Mouse (Mus musculus) heart, embryonic 11.5 days (tissue): ENCODE measurements at regions not wholly inside any gene's neighbourhood (a gene's known extent, or its start where the extent isn't known, plus 50 kb on each side); places are given as distances from the start of the nearest gene placed in this dataset.

Source experiments
- ATAC-seq: fragments of 200-750 bp; cut with Nextera tagmentation; replicated peaks from 2 replicates; pipeline ENCODE4 v1.8.0; 2017; ENCODE audit warnings: moderate library complexity; ENCODE audit not compliant: insufficient number of reproducible peaks, low FRiP score, low TSS enrichment
- H3K27ac ChIP-seq: fragments of 300-500 bp; sonication (generic); 2 replicates; pipeline ENCODE4 v1.5.1; 2014; ENCODE audit warnings: mild to moderate bottlenecking, low read depth, low read length
- H3K27me3 ChIP-seq: fragments of 300-500 bp; sonication (generic); 2 replicates; pipeline ENCODE4 v1.6.1; 2014; ENCODE audit warnings: mild to moderate bottlenecking, low read length, mixed read lengths; ENCODE audit not compliant: control insufficient read depth, insufficient read depth
- H3K36me3 ChIP-seq: fragments of 300-500 bp; sonication (generic); 2 replicates; pipeline ENCODE4 v1.6.1; 2014; ENCODE audit warnings: mild to moderate bottlenecking, low read length, moderate library complexity, mixed read lengths; ENCODE audit not compliant: control insufficient read depth, insufficient read depth
- H3K4me1 ChIP-seq: fragments of 300-500 bp; sonication (generic); 2 replicates; pipeline ENCODE4 v1.6.1; 2014; ENCODE audit warnings: low read length; ENCODE audit not compliant: control insufficient read depth, insufficient read depth
- H3K4me2 ChIP-seq: fragments of 300-500 bp; sonication (generic); 2 replicates; pipeline ENCODE4 v1.6.1; 2014; ENCODE audit warnings: mild to moderate bottlenecking, moderate library complexity
- H3K4me3 ChIP-seq: fragments of 300-500 bp; sonication (generic); 2 replicates; pipeline ENCODE4 v1.5.1; 2014; ENCODE audit warnings: low read depth, low read length
- H3K9ac ChIP-seq: fragments of 300-500 bp; sonication (generic); 2 replicates; pipeline ENCODE4 v1.6.1; 2014; ENCODE audit warnings: mild to moderate bottlenecking, low read depth, low read length, moderate library complexity
- H3K9me3 ChIP-seq: fragments of 300-500 bp; sonication (generic); replicated peaks from 2 replicates; pipeline ENCODE4 v1.6.1; 2016; ENCODE audit warnings: low read length; ENCODE audit not compliant: control insufficient read depth
- WGBS: fragments of 180-500 bp; shearing (Covaris S2); extraction: QIAGEN DNeasy Blood & Tissue Kit; methylation state at CpG from one replicate; pipeline ENCODE4 v1.1.7; 2014; ENCODE audit not compliant: insufficient replicate concordance; 5-methylcytosine and 5-hydroxymethylcytosine counted together

DNA sequence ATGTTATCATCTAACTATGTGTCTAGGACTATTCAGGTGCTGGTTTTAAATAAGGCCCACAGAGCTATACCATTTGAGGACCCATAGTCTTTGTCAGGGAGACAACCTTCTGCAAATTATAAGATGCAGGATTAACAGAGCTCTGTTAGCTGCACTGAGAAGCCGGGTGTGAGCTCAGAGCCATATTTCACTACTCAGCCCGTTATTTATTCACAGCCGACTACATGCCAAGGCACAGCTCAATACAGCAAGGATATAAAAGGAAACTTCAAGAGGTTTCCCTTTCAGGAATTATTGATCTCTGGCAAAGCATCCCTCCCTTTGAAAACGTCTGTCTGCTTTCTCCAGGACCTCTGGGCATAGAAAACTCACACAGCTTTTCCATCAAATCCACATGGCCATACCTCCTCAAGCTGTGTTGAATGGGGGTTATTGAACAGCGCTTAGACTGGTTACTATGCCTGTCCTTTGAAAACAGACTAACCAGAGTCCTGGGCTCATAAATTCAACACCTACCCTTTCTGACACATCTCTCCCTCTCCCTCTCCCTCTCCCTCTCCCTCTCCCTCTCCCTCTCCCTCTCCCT is 78.7 kb upstream of the Basp1 start:
- H3K4me2 ChIP-seq, result no peak overlapping the region
- H3K27ac ChIP-seq, result no peak overlapping the region
- 0 out of 2 replicates have a peak, but pooled peaks cover 3% of the 10 kb centered on the region for H3K4me1 ChIP-seq
- H3K9ac ChIP-seq, result no peak overlapping the region
- no peak overlapping the region for H3K4me3 ChIP-seq
- 62% methylated on average over 5 of the region's 5 CpGs for WGBS
- H3K9me3 ChIP-seq, result no peaks in the 10 kb centered on the region
- H3K27me3 ChIP-seq, result no peaks in the 10 kb centered on the region
- ATAC-seq, result no peak
- H3K36me3 ChIP-seq, result no peaks in the 10 kb centered on the region

DNA sequence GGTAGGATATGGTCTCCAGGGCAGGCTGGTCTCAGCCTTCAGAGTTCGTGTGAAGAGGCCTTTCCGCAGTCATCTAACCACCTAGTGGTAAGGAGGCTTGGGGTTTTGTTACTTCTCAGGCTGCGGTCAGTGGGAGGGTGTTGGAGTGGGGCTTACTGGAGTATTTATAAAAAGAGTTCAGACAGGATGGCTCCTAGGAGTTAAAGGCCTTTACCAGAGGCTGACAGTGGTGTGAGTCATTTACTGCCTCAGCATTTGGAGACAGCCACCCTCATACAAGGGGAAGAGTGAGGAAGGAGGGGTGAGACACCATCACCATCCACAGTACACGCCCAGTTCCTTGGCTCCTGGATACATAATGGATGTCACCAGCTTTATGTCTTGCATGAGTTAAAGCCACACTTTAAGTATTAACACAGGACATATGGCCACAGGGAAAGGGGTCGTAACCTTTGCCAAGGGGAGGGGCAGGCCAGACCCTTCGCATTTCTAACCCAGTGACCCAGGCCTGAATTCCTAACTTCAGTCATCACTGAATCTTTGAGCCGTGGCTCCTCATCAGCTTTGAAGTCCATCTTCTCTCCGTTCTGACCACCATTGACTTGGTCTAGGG is 81.2 kb upstream of the Basp1 start:
- no peak overlapping the region for H3K4me2 ChIP-seq
- no peaks in the 10 kb centered on the region for H3K9me3 ChIP-seq
- H3K4me1 ChIP-seq, result 0 out of 2 replicates have a peak, but pooled peaks cover 3% of the 10 kb centered on the region
- no peaks in the 10 kb centered on the region for H3K36me3 ChIP-seq
- no peak overlapping the region for H3K27ac ChIP-seq
- WGBS, result 77% methylated on average over 8 of the region's 8 CpGs
- no peak overlapping the region for H3K4me3 ChIP-seq
- ATAC-seq, result no peak
- no peaks in the 10 kb centered on the region for H3K27me3 ChIP-seq
- H3K9ac ChIP-seq, result no peak overlapping the region

DNA sequence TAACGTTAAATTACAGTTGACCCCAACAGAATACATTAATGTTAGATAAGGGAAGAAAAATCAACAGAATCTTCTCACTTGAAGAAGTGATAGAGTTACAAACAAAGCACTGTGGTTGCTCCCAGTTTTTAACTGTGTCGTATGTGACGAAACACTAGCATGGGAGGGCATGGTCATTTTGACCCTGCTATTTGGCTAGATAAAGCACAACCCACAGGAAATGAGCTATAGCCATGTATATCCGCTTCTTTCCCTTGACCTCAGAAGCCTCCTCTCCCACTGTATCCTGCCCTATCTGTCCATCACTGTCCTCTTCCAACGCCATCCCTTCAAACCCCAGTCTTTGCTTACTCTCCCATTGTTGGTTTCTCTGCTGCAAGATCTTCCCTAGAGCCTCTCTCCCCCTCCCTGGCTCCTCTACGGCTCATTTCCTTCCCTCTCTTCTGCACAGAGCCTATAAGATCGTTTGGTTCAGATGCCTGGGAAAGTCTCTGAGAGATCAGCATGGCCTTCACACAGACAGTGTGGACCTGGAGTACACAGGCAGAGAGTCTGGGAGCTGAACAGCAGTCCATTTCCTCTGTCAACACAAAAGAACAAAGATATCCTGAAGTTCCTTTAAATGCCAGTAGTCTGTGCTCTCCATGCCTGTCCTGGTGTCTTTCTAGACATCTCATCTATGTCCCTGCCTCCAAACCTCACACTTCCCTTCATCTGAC is 82.5 kb upstream of the Basp1 start:
- Histone ChIP-seq H3K4me1 (0 out of 2 replicates have a peak, but pooled peaks cover 3% of the 10 kb centered on the region), H3K4me2 (no peak overlapping the region), H3K4me3 (no peak overlapping the region), H3K9me3 (no peaks in the 10 kb centered on the region), H3K36me3 (no peaks in the 10 kb centered on the region), H3K27ac (no peak overlapping the region), H3K9ac (no peak overlapping the region), H3K27me3 (no peaks in the 10 kb centered on the region)
- no peak for ATAC-seq
- WGBS, result 46% methylated on average over 7 of the region's 7 CpGs

DNA sequence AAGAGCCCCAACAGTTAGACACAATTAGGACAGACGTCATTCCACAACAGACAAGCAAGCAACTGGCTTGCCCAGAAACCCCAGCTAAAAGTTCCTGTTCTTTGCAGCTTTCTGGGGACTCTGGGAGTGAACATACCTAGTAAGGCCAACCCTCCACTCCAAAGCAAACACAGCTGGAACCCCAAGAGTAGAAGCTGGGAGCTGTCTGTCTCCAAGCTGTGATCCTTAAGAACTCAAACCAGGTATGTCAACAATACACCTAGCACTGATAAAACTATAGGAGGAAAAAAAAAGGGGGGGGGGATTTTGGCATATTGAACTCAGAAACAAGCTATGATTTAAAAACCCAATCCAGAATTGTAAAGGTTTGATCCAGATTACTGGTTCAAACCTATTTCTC is 84.2 kb upstream of the Basp1 start:
- Histone ChIP-seq H3K9ac (no peak overlapping the region), H3K4me1 (0 out of 2 replicates have a peak, but pooled peaks cover 3% of the 10 kb centered on the region), H3K4me3 (no peak overlapping the region), H3K27me3 (no peaks in the 10 kb centered on the region), H3K9me3 (no peaks in the 10 kb centered on the region), H3K36me3 (no peaks in the 10 kb centered on the region), H3K4me2 (no peak overlapping the region), H3K27ac (no peak overlapping the region)
- 50% methylated on average over 1 of the region's 1 CpGs for WGBS
- ATAC-seq, result no peak

DNA sequence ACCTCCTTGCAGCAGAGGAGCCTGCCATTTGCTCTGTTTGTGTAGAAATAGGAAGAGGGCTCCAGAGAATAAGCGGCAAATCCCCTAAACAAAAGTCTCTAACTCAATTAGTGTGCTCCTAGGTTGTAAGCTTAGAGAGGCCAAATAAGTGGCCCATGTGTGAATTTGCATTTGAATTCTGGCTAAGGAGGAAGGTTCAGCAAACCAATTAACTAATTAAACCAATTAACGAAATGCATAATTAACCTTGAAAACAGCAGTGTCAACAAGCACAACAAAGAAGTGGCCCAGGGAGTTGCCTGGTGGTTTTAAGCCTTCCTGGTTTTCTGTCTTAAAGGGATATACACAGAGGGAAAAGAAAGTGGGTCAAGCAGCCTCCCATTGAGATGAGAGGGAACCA is 84.9 kb upstream of the Basp1 start:
- no peak overlapping the region for H3K4me2 ChIP-seq
- no peaks in the 10 kb centered on the region for H3K36me3 ChIP-seq
- H3K9me3 ChIP-seq, result no peaks in the 10 kb centered on the region
- no peak overlapping the region for H3K9ac ChIP-seq
- ATAC-seq, result no peak
- no peak overlapping the region for H3K27ac ChIP-seq
- no peak overlapping the region for H3K4me3 ChIP-seq
- no peaks in the 10 kb centered on the region for H3K27me3 ChIP-seq
- 33% methylated on average over 2 of the region's 2 CpGs for WGBS
- 0 out of 2 replicates have a peak, but pooled peaks cover 3% of the 10 kb centered on the region for H3K4me1 ChIP-seq

DNA sequence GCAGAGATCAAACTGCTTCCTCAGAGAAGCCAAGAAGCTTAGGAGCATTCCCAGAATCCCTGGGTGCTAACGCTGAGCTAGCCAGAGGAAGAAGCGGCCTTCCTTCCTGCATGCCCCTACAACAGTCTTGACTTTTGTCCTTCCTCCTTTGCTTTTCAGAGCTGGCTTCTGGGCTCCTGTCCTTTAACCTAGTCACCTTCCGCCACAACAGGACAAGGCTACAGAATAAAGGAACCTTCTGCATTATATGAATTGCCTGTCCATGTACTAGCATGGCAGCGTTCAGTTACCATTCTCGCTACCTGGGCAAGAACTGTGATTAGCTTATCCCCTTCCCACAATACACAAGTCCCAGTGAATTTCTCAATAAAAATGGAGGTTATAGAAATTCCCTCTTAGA is 88.9 kb upstream of the Basp1 start:
- H3K4me3 ChIP-seq, result no peak overlapping the region
- no peaks in the 10 kb centered on the region for H3K9me3 ChIP-seq
- H3K4me1 ChIP-seq, result no peaks in the 10 kb centered on the region
- H3K4me2 ChIP-seq, result no peak overlapping the region
- H3K9ac ChIP-seq, result no peak overlapping the region
- ATAC-seq, result no peak
- 82% methylated on average over 5 of the region's 5 CpGs for WGBS
- H3K36me3 ChIP-seq, result no peaks in the 10 kb centered on the region
- no peak overlapping the region for H3K27ac ChIP-seq
- no peaks in the 10 kb centered on the region for H3K27me3 ChIP-seq

DNA sequence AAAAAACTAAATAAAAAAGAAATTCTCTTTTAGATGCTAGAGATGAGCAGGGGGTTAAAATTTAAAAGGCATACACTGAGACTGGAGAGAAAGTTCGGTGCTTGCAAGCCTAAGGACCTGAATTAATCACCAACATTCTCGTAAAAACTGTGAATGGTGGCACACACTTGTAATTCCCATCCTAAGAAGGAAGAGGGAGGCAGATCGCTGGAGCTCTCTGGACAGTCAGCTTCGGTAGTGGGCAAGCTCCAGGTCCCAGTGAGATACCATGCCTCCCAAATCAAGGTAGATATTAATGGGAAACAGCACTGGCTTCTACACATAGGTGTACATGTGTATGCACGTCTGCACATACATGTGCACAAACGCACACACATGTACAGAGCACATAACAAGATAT is 89.5 kb upstream of the Basp1 start:
- H3K27me3 ChIP-seq, result no peaks in the 10 kb centered on the region
- no peaks in the 10 kb centered on the region for H3K36me3 ChIP-seq
- WGBS, result 60% methylated on average over 6 of the region's 6 CpGs
- no peak overlapping the region for H3K9ac ChIP-seq
- H3K4me3 ChIP-seq, result no peak overlapping the region
- H3K4me2 ChIP-seq, result no peak overlapping the region
- no peaks in the 10 kb centered on the region for H3K4me1 ChIP-seq
- no peak overlapping the region for H3K27ac ChIP-seq
- H3K9me3 ChIP-seq, result no peaks in the 10 kb centered on the region
- no peak for ATAC-seq

DNA sequence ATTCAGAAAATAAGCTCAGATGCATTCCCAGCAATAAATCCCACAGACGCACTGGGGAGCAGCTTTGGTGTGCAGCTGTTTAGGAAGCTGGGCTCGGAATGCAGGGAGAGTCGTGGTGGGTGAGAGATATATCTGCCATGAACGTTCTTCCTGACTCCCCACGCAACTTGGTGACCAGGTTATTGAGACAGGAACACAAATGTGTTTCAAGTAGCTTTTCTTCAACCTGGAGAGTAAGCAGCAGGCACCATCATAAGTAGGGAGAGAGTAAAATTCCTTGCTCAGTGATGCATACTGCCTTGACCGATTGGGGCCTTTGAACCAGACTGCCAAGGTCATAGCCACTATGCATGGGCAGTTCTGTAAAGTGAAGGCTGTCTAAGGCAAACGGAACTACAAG is 95.6 kb upstream of the Basp1 start:
- H3K9me3 ChIP-seq, result no peaks in the 10 kb centered on the region
- H3K9ac ChIP-seq, result no peak overlapping the region
- no peaks in the 10 kb centered on the region for H3K36me3 ChIP-seq
- H3K4me3 ChIP-seq, result no peak overlapping the region
- peaks cover 6% of the 10 kb centered on the region; the same call in 1 of the 2 replicates for H3K4me1 ChIP-seq
- H3K27me3 ChIP-seq, result no peaks in the 10 kb centered on the region
- H3K4me2 ChIP-seq, result no peak overlapping the region
- 51% methylated on average over 7 of the region's 7 CpGs for WGBS
- no peak for ATAC-seq
- H3K27ac ChIP-seq, result no peak overlapping the region
